In genomic region chr9:14730941-14731541, GRCm38 (mm10) we compare ENCODE assay signal across 9 mouse cellular contexts. TPM values are rescaled to one million over a fixed set of nuclear protein-coding genes. Genes with fewer than 3 reads are reported as not detected.
DNase-seq lines count a peak whose midpoint lies in the region; ATAC-seq and TF ChIP-seq lines count a peak whose summit lies in the region.
"Had no signal": no experiment of that assay in that cellular context is flagged by ENCODE, and none has a peak within 500 bp of the region (broad histone marks: within the 10 kb centered on the region; RNA-seq: fewer than 3 reads in every experiment).

No protein-coding gene starts in this region.

- TF ChIP-seq POLR2A in ES-Bruce4 (IDR thresholded peaks at IDR 0.05; ENCODE audit: insufficient read depth, low read length), result no peak

- peak; percentile 74 for TF ChIP-seq EP300 in ES-Bruce4 (IDR thresholded peaks at IDR 0.05; ENCODE audit: insufficient read depth, low read depth, low read length)
- no peak for TF ChIP-seq EP300 in liver, postnatal 0 days (IDR thresholded peaks at IDR 0.05; ENCODE audit: low read depth)

- no peaks in the 10 kb centered on the region for H3K27me3 ChIP-seq in ES-Bruce4 (ENCODE audit: control insufficient read depth, insufficient read depth, low read length, poor library complexity, severe bottlenecking)
- no peaks in the 10 kb centered on the region for H3K27me3 ChIP-seq in limb, embryonic 11.5 days (ENCODE audit: control insufficient read depth, insufficient read depth, low read length)
- H3K27me3 ChIP-seq in liver, postnatal 0 days (ENCODE audit: insufficient read depth, low read length), result no peaks in the 10 kb centered on the region
- H3K27me3 ChIP-seq: limb, embryonic 15.5 days had no signal

- WGBS in limb, embryonic 11.5 days, result 25% methylated on average over 9 of the region's 9 CpGs
- WGBS in liver, postnatal 0 days (ENCODE audit: insufficient replicate concordance), result 44% methylated on average over 9 of the region's 9 CpGs

- H3K4me2 ChIP-seq in limb, embryonic 11.5 days (ENCODE audit: low read depth, severe bottlenecking), result no peak overlapping the region
- H3K4me2 ChIP-seq in liver, postnatal 0 days (ENCODE audit: low read depth, low read length), result no peak overlapping the region
- H3K4me2 ChIP-seq: limb, embryonic 15.5 days had no signal

- no peak overlapping the region for H3K9ac ChIP-seq in ES-Bruce4 (ENCODE audit: low read depth, poor library complexity, severe bottlenecking)
- H3K9ac ChIP-seq in limb, embryonic 11.5 days (ENCODE audit: low read length), result no peak overlapping the region; the same call in 1 of the 2 replicates
- no peak overlapping the region for H3K9ac ChIP-seq in liver, postnatal 0 days (replicated peaks)
- H3K9ac ChIP-seq: limb, embryonic 15.5 days had no signal

- no peak overlapping the region for H3K27ac ChIP-seq in ES-Bruce4 (ENCODE audit: insufficient read depth, low read length)
- H3K27ac ChIP-seq in limb, embryonic 11.5 days (replicated peaks; ENCODE audit: low read depth, low read length), result no peak overlapping the region
- H3K27ac ChIP-seq in liver, postnatal 0 days (ENCODE audit: low read depth), result no peak overlapping the region
- H3K27ac ChIP-seq: limb, embryonic 15.5 days had no signal

- no peaks in the 10 kb centered on the region for H3K9me3 ChIP-seq in ES-Bruce4 (replicated peaks; ENCODE audit: control insufficient read depth, insufficient read depth, low read length, poor library complexity, severe bottlenecking)
- no peaks in the 10 kb centered on the region for H3K9me3 ChIP-seq in limb, embryonic 11.5 days (ENCODE audit: control insufficient read depth, low read length)
- no peaks in the 10 kb centered on the region for H3K9me3 ChIP-seq in liver, postnatal 0 days (ENCODE audit: low read length)
- H3K9me3 ChIP-seq: limb, embryonic 15.5 days had no signal

- H3K4me3 ChIP-seq in ES-Bruce4 (ENCODE audit: low read depth, low read length), result no peak overlapping the region
- no peak overlapping the region for H3K4me3 ChIP-seq in limb, embryonic 11.5 days (ENCODE audit: low read depth, low read length)
- H3K4me3 ChIP-seq in liver, postnatal 0 days (ENCODE audit: low read depth, low read length), result no peak overlapping the region
- H3K4me3 ChIP-seq: limb, embryonic 15.5 days had no signal

- TF ChIP-seq CTCF in ES-Bruce4 (IDR thresholded peaks at IDR 0.05; ENCODE audit: low read depth, low read length), result no peak
- no peak for TF ChIP-seq CTCF in liver, postnatal 0 days (IDR thresholded peaks at IDR 0.05; ENCODE audit: low read depth)

- peaks cover 2% of the 10 kb centered on the region for H3K4me1 ChIP-seq in ES-Bruce4 (ENCODE audit: control insufficient read depth, insufficient read depth, low read length)
- H3K4me1 ChIP-seq in limb, embryonic 11.5 days (ENCODE audit: control insufficient read depth, insufficient read depth, low read length), result peaks cover 4% of the 10 kb centered on the region
- H3K4me1 ChIP-seq in liver, postnatal 0 days (ENCODE audit: insufficient read depth), result no peaks in the 10 kb centered on the region

- no peaks in the 10 kb centered on the region for H3K36me3 ChIP-seq in ES-Bruce4 (ENCODE audit: control insufficient read depth, insufficient read depth, low read length, poor library complexity, severe bottlenecking)
- H3K36me3 ChIP-seq in limb, embryonic 11.5 days (ENCODE audit: control insufficient read depth, insufficient read depth, low read length), result no peaks in the 10 kb centered on the region
- H3K36me3 ChIP-seq in liver, postnatal 0 days (replicated peaks; ENCODE audit: insufficient read depth, low read length), result no peaks in the 10 kb centered on the region
- H3K36me3 ChIP-seq: limb, embryonic 15.5 days had no signal

- ATAC-seq in limb, embryonic 11.5 days (ENCODE audit: insufficient number of reproducible peaks, low FRiP score, low TSS enrichment, low read depth), result 0 out of 2 replicates have a peak, but pooled peaks have one; percentile 54
- ATAC-seq in liver, postnatal 0 days, result no peak

- DNase-seq in 3T3-L1 (ENCODE audit: low read depth, low spot score), result peak; percentile 67
- DNase-seq in heart, postnatal 4 days, result peak; percentile 21
- DNase-seq in limb, embryonic 11.5 days (ENCODE audit: low spot score), result peak; percentile 34
- DNase-seq in thymus, postnatal 25 days, result peak; percentile 22
- no peak for DNase-seq in liver, postnatal 0 days
- no peak for DNase-seq in spleen, postnatal 14 days (ENCODE audit: low spot score in 2 of 2)
- no peak for DNase-seq in urinary bladder, postnatal 36 days (ENCODE audit: low spot score in 2 of 2)

RNA-seq across cellular contexts. Expression of gene Piwil4, which starts 9.5 kb away (rescaled TPM):
- polyA plus RNA-seq in ES-Bruce4 (2011; ENCODE audit: insufficient read depth, insufficient read length, low read depth, missing spikeins), result not detected in 2 replicates
- not detected for total RNA-seq in heart, postnatal 4 days (2021)
- polyA plus RNA-seq in limb, embryonic 11.5 days (2014; fragmentation: Nextera tagmentation; extraction: Ambion mirVana), result 0.09 TPM in 1 of 2 replicates, not detected in the other
- polyA plus RNA-seq in liver, postnatal 0 days (2015; fragmentation: Nextera tagmentation; extraction: Ambion mirVana), result 0.06 and 0.09 TPM in 2 replicates

RNA-seq across cellular contexts. Expression of gene Fut4, which starts 21.2 kb away (rescaled TPM):
- 2.1 TPM in 2 replicates for polyA plus RNA-seq in ES-Bruce4 (2011; ENCODE audit: insufficient read depth, insufficient read length, low read depth, missing spikeins)
- total RNA-seq in heart, postnatal 4 days (2021), result under 1 TPM; 0.91 to 0.95 TPM
- polyA plus RNA-seq in limb, embryonic 11.5 days (2014; fragmentation: Nextera tagmentation; extraction: Ambion mirVana), result 5.2 TPM in 2 replicates
- 0.32 and 0.49 TPM in 2 replicates for polyA plus RNA-seq in liver, postnatal 0 days (2015; fragmentation: Nextera tagmentation; extraction: Ambion mirVana)

RNA-seq across cellular contexts. Expression of gene 1700012B09Rik, which starts 39.8 kb away (rescaled TPM):
- polyA plus RNA-seq in ES-Bruce4 (2011; ENCODE audit: insufficient read depth, insufficient read length, low read depth, missing spikeins), result not detected in 2 replicates
- not detected for total RNA-seq in heart, postnatal 4 days (2021)
- not detected in 2 replicates for polyA plus RNA-seq in limb, embryonic 11.5 days (2014; fragmentation: Nextera tagmentation; extraction: Ambion mirVana)
- polyA plus RNA-seq in liver, postnatal 0 days (2015; fragmentation: Nextera tagmentation; extraction: Ambion mirVana), result not detected in 2 replicates
- polyA plus RNA-seq: limb, embryonic 15.5 days had no signal

RNA-seq across cellular contexts. Expression of gene Mre11a, which starts 53.4 kb away (rescaled TPM):
- 138 and 142 TPM in 2 replicates for polyA plus RNA-seq in ES-Bruce4 (2011; ENCODE audit: insufficient read depth, insufficient read length, low read depth, missing spikeins)
- 10 to 100 TPM; 16.6 to 21.9 TPM for total RNA-seq in heart, postnatal 4 days (2021)
- polyA plus RNA-seq in limb, embryonic 11.5 days (2014; fragmentation: Nextera tagmentation; extraction: Ambion mirVana), result 38.7 and 40.3 TPM in 2 replicates
- 5.7 and 6.8 TPM in 2 replicates for polyA plus RNA-seq in liver, postnatal 0 days (2015; fragmentation: Nextera tagmentation; extraction: Ambion mirVana)

RNA-seq across cellular contexts. Expression of gene Ankrd49, which starts 53.6 kb away (rescaled TPM):
- 26.8 and 26.9 TPM in 2 replicates for polyA plus RNA-seq in ES-Bruce4 (2011; ENCODE audit: insufficient read depth, insufficient read length, low read depth, missing spikeins)
- total RNA-seq in heart, postnatal 4 days (2021), result 10 to 100 TPM; 11.3 to 12.7 TPM
- polyA plus RNA-seq in limb, embryonic 11.5 days (2014; fragmentation: Nextera tagmentation; extraction: Ambion mirVana), result 50.0 and 53.4 TPM in 2 replicates
- 21.2 and 23.4 TPM in 2 replicates for polyA plus RNA-seq in liver, postnatal 0 days (2015; fragmentation: Nextera tagmentation; extraction: Ambion mirVana)

Comparison
In these comparisons a context has a peak if more than half of its experiments do, and no peak if none do; other contexts are left out.
1. DNase-seq: peak in 3T3-L1 (single experiment), heart, postnatal 4 days (single experiment), limb, embryonic 11.5 days (single experiment) and thymus, postnatal 25 days (single experiment); none in liver, postnatal 0 days (single experiment), spleen, postnatal 14 days (0 of 2) and urinary bladder, postnatal 36 days (0 of 2).